ENCODE assay signal across 15 mouse cellular contexts in genomic region chr17:31873185-31873870, GRCm38 (mm10). TPM values are rescaled to one million over a fixed set of nuclear protein-coding genes. Genes with fewer than 3 reads are reported as not detected.
A peak's percentile ranks its signal among the peaks of the same experiment; 100 is the strongest.
DNase-seq lines count a peak whose midpoint lies in the region; ATAC-seq and TF ChIP-seq lines count a peak whose summit lies in the region.
"Had no signal": no experiment of that assay in that cellular context is flagged by ENCODE, and none has a peak within 500 bp of the region (broad histone marks: within the 10 kb centered on the region; RNA-seq: fewer than 3 reads in every experiment).

No protein-coding gene starts in this region.

- 81% methylated on average over 8 of the region's 8 CpGs for WGBS in heart, embryonic 11.5 days (ENCODE audit: insufficient replicate concordance)
- WGBS in liver, postnatal 0 days (ENCODE audit: insufficient replicate concordance), result 54% methylated on average over 8 of the region's 8 CpGs

- dilution Hi-C loops in CH12.LX (cut with MboI; ENCODE audit: extremely low pct_ligation_motif_present, extremely low pct_unique_long_range_greater_than_20kb, low sequenced_read_pairs), result no loop called here

- DNase-seq in heart, adult 11 months, result peak; percentile 92
- peak; percentile 1 for DNase-seq in ovary, postnatal 36 days (ENCODE audit: low spot score)
- DNase-seq in ovary, adult 18-20 months (ENCODE audit: low spot score), result no peak
- no peak for DNase-seq in CH12.LX (ENCODE audit: extremely low read depth)
- no peak for DNase-seq in liver, postnatal 0 days
- DNase-seq in spleen, postnatal 4 days (ENCODE audit: low spot score in 2 of 2), result no peak
- DNase-seq in frontal cortex, postnatal 36 days (ENCODE audit: low spot score in 2 of 2), result no peak
- DNase-seq: cerebellum, adult 9-11 months; right cerebral cortex, postnatal 14 days had no signal

- no peak; the same call in 1 of the 2 replicates for TF ChIP-seq RAD21 in CH12.LX (IDR thresholded peaks at IDR 0.05; ENCODE audit: low read depth, low read length)

- no peak overlapping the region for H3K4me2 ChIP-seq in heart, embryonic 11.5 days
- H3K4me2 ChIP-seq in CH12.LX (ENCODE audit: insufficient read depth, low read depth, poor library complexity, severe bottlenecking), result peak overlapping the region; percentile 42
- no peak overlapping the region for H3K4me2 ChIP-seq in liver, postnatal 0 days (ENCODE audit: low read depth, low read length)
- H3K4me2 ChIP-seq: heart, embryonic 13.5 days; hindbrain, embryonic 14.5 days had no signal

- no peaks in the 10 kb centered on the region for H3K79me2 ChIP-seq in CH12.LX (replicated peaks; ENCODE audit: control insufficient read depth, extremely low read depth, insufficient read depth, poor library complexity, severe bottlenecking)

- TF ChIP-seq EP300 in CH12.LX (IDR thresholded peaks at IDR 0.05; ENCODE audit: low read length), result peak; percentile 69; the same call in 1 of the 2 replicates
- no peak for TF ChIP-seq EP300 in liver, postnatal 0 days (IDR thresholded peaks at IDR 0.05; ENCODE audit: low read depth)

- H3K9me3 ChIP-seq in heart, embryonic 11.5 days (replicated peaks; ENCODE audit: control insufficient read depth, low read length), result no peaks in the 10 kb centered on the region
- no peaks in the 10 kb centered on the region for H3K9me3 ChIP-seq in CH12.LX (replicated peaks; ENCODE audit: low read length)
- H3K9me3 ChIP-seq in liver, postnatal 0 days (ENCODE audit: low read length), result no peaks in the 10 kb centered on the region
- H3K9me3 ChIP-seq: heart, embryonic 13.5 days; megakaryocyte, embryonic 14.5 days had no signal

- H3K27ac ChIP-seq in heart, embryonic 11.5 days (ENCODE audit: low read depth, low read length), result no peak overlapping the region
- H3K27ac ChIP-seq in CH12.LX (ENCODE audit: insufficient read depth, low read depth), result peak overlapping the region; percentile 98
- peak overlapping the region; percentile 96 for H3K27ac ChIP-seq in liver, postnatal 0 days (ENCODE audit: low read depth)
- H3K27ac ChIP-seq: heart, embryonic 13.5 days; hindbrain, embryonic 14.5 days; left cerebral cortex, adult 2 months had no signal

- TF ChIP-seq CTCF in CH12.LX (conservative IDR thresholded peaks at IDR 0.05 in 1 of 2, IDR thresholded peaks at IDR 0.05 in 1 of 2; ENCODE audit: low read depth in 2 of 2, low read length in 2 of 2), result 0 out of 4 replicates have a peak, but pooled peaks of 1 of the 2 experiments have one; percentile 2
- TF ChIP-seq CTCF in liver, postnatal 0 days (IDR thresholded peaks at IDR 0.05; ENCODE audit: low read depth), result no peak

- peaks cover 25% of the 10 kb centered on the region for H3K4me1 ChIP-seq in heart, embryonic 11.5 days (ENCODE audit: control insufficient read depth, insufficient read depth, low read length)
- peaks cover 62 to 74% of the 10 kb centered on the region in 2 experiments for H3K4me1 ChIP-seq in CH12.LX (ENCODE audit: control insufficient read depth in 1 of 2, insufficient read depth in 2 of 2)
- peaks cover 60% of the 10 kb centered on the region for H3K4me1 ChIP-seq in liver, postnatal 0 days (ENCODE audit: insufficient read depth)

- ATAC-seq in heart, embryonic 11.5 days (replicated peaks; ENCODE audit: insufficient number of reproducible peaks, low FRiP score, low TSS enrichment), result no peak
- peak; percentile 71 for ATAC-seq in liver, postnatal 0 days

- no peaks in the 10 kb centered on the region for H3K27me3 ChIP-seq in heart, embryonic 11.5 days (ENCODE audit: control insufficient read depth, insufficient read depth, low read length)
- no peaks in the 10 kb centered on the region for H3K27me3 ChIP-seq in CH12.LX (replicated peaks)
- H3K27me3 ChIP-seq in liver, postnatal 0 days (ENCODE audit: insufficient read depth, low read length), result no peaks in the 10 kb centered on the region
- H3K27me3 ChIP-seq: heart, embryonic 13.5 days had no signal

- no peaks in the 10 kb centered on the region for H3K36me3 ChIP-seq in heart, embryonic 11.5 days (ENCODE audit: control insufficient read depth, insufficient read depth, low read length)
- peaks cover 0 to 3% of the 10 kb centered on the region in 2 experiments for H3K36me3 ChIP-seq in CH12.LX (replicated peaks in 1 of 2; ENCODE audit: control insufficient read depth in 1 of 2, insufficient read depth in 1 of 2, low read length in 1 of 2)
- no peaks in the 10 kb centered on the region for H3K36me3 ChIP-seq in liver, postnatal 0 days (replicated peaks; ENCODE audit: insufficient read depth, low read length)
- H3K36me3 ChIP-seq: heart, embryonic 13.5 days had no signal

- TF ChIP-seq POLR2A in CH12.LX (IDR thresholded peaks at IDR 0.05; ENCODE audit: low read depth, low read length), result peak; percentile 49; the same call in 1 of the 2 replicates

- H3K4me3 ChIP-seq in heart, embryonic 11.5 days (ENCODE audit: low read depth, low read length), result no peak overlapping the region
- peak overlapping the region in 2 of 3 experiments; percentile 21 to 67 for H3K4me3 ChIP-seq in CH12.LX (replicated peaks in 1 of 3; ENCODE audit: low read depth in 2 of 3, low read length in 2 of 3, poor library complexity in 1 of 3)
- H3K4me3 ChIP-seq in liver, postnatal 0 days (ENCODE audit: low read depth, low read length), result no peak overlapping the region
- H3K4me3 ChIP-seq: erythroblast, embryonic 14.5 days; heart, embryonic 13.5 days; left cerebral cortex, adult 2 months had no signal

- H3K9ac ChIP-seq in heart, embryonic 11.5 days (ENCODE audit: low read depth, low read length), result no peak overlapping the region
- peak overlapping the region; percentile 64; the same call in 1 of the 2 replicates for H3K9ac ChIP-seq in CH12.LX (ENCODE audit: insufficient read depth, low read depth)
- H3K9ac ChIP-seq in liver, postnatal 0 days (replicated peaks), result no peak overlapping the region
- H3K9ac ChIP-seq: heart, embryonic 13.5 days; hindbrain, embryonic 14.5 days had no signal

- in situ Hi-C loops in CH12.LX (cut with MboI; ENCODE audit: low pct_ligation_motif_present, low pct_unique_long_range_greater_than_20kb, low sequenced_read_pairs), result loop anchor here (5.0 kb wide), 1 partner anchor 149 kb away; no protein-coding TSS in a partner anchor

TF ChIP-seq in CH12.LX, 34 proteins besides CTCF, POLR2A, EP300 and RAD21 (continues in another document):
- TF ChIP-seq RCOR1 (conservative IDR thresholded peaks at IDR 0.05; ENCODE audit: low read depth, low read length) (peak; percentile 54), SMC3 (IDR thresholded peaks at IDR 0.05; ENCODE audit: low read depth, low read length) (no peak; the same call in 1 of the 2 replicates), MXI1 (IDR thresholded peaks at IDR 0.05; ENCODE audit: low read depth, low read length) (peak; percentile 71), E2F4 (IDR thresholded peaks at IDR 0.05; ENCODE audit: insufficient replicate concordance, low read depth, low read length) (no peak), SIN3A (IDR thresholded peaks at IDR 0.05; ENCODE audit: low read length) (peak; percentile 76), HCFC1 (IDR thresholded peaks at IDR 0.05; ENCODE audit: low read depth, low read length) (no peak), ELF1 (IDR thresholded peaks at IDR 0.05; ENCODE audit: low read depth, low read length) (peak; percentile 34; the same call in 1 of the 2 replicates), USF1 (IDR thresholded peaks at IDR 0.05; ENCODE audit: low read depth, low read length) (no peak), IRF4 (IDR thresholded peaks at IDR 0.05; ENCODE audit: low read depth, low read length) (peak; percentile 54; the same call in 1 of the 2 replicates), CHD2 (IDR thresholded peaks at IDR 0.05; ENCODE audit: low read length) (peak; percentile 87), MEF2A (IDR thresholded peaks at IDR 0.05; ENCODE audit: borderline replicate concordance, low read depth, low read length) (peak; percentile 44; the same call in 1 of the 2 replicates), CHD1 (IDR thresholded peaks at IDR 0.05; ENCODE audit: low read depth, low read length) (peak; percentile 66), KAT2A (IDR thresholded peaks at IDR 0.05; ENCODE audit: insufficient replicate concordance, low read length) (no peak), USF2 (conservative IDR thresholded peaks at IDR 0.05; ENCODE audit: low read depth, low read length) (no peak), MYC (IDR thresholded peaks at IDR 0.05; ENCODE audit: low read depth, low read length) (peak; percentile 61; the same call in 1 of the 2 replicates), ZC3H11A (IDR thresholded peaks at IDR 0.05; ENCODE audit: low read depth, low read length) (no peak), NELFE (IDR thresholded peaks at IDR 0.05; ENCODE audit: low read depth, low read length) (no peak), MAZ (IDR thresholded peaks at IDR 0.05; ENCODE audit: low read depth, low read length) (peak; percentile 93), TCF12 (IDR thresholded peaks at IDR 0.05; ENCODE audit: low read depth, low read length) (peak; percentile 86), ETS1 (conservative IDR thresholded peaks at IDR 0.05; ENCODE audit: low read depth, low read length) (peak; percentile 41), BHLHE40 (IDR thresholded peaks at IDR 0.05; ENCODE audit: low read depth, low read length) (peak; percentile 73), POLR2AphosphoS2 (IDR thresholded peaks at IDR 0.05; ENCODE audit: low read depth, low read length) (no peak), JUND (conservative IDR thresholded peaks at IDR 0.05; ENCODE audit: low read depth, low read length) (0 out of 2 replicates have a peak, but pooled peaks have one; percentile 18), MAX (IDR thresholded peaks at IDR 0.05; ENCODE audit: low read length) (peak; percentile 76), ZKSCAN1 (IDR thresholded peaks at IDR 0.05; ENCODE audit: borderline replicate concordance, low read depth, low read length) (no peak), TBP (conservative IDR thresholded peaks at IDR 0.05; ENCODE audit: low read depth, low read length) (no peak), ZMIZ1 (IDR thresholded peaks at IDR 0.05; ENCODE audit: low read depth, low read length) (peak; percentile 71), ZNF384 (IDR thresholded peaks at IDR 0.05; ENCODE audit: low read depth, low read length) (no peak), PAX5 (IDR thresholded peaks at IDR 0.05; ENCODE audit: low read length) (no peak), JUN (IDR thresholded peaks at IDR 0.05; ENCODE audit: insufficient read depth, low read depth, low read length) (no peak), GABPA (IDR thresholded peaks at IDR 0.05; ENCODE audit: insufficient replicate concordance, low read depth, low read length) (no peak)

RNA-seq across cellular contexts. Expression of gene Sik1, which starts 17.7 kb away (rescaled TPM):
- 21.7 and 24.3 TPM in 2 replicates for polyA plus RNA-seq in heart, embryonic 11.5 days (2014; fragmentation: Nextera tagmentation; extraction: Ambion mirVana)
- 56.7 and 56.9 TPM in 2 replicates for total RNA-seq in CH12.LX (2012; rRNA removed)
- total RNA-seq in CH12.LX (2014; rRNA removed), result 16.0 and 17.1 TPM in 2 replicates
- polyA plus RNA-seq in CH12.LX (2012; ENCODE audit: insufficient read length, low read depth), result 27.7 and 36.7 TPM in 2 replicates
- polyA plus RNA-seq in liver, postnatal 0 days (2015; fragmentation: Nextera tagmentation; extraction: Ambion mirVana), result 7.8 and 8.1 TPM in 2 replicates

Comparison
In these comparisons a context has a peak if more than half of its experiments do, and no peak if none do; other contexts are left out.
1. DNase-seq: peak in heart, adult 11 months (single experiment) and ovary, postnatal 36 days (single experiment); none in ovary, adult 18-20 months (single experiment), CH12.LX (single experiment), liver, postnatal 0 days (single experiment), spleen, postnatal 4 days (0 of 2) and frontal cortex, postnatal 36 days (0 of 2).
2. H3K4me3 ChIP-seq: peak in CH12.LX (2 of 3); none in heart, embryonic 11.5 days (single experiment) and liver, postnatal 0 days (single experiment).